Mouse (Mus musculus) gastrocnemius, postnatal 14 days (tissue): ENCODE data around the gene Spata21. TPM values are rescaled to one million over a fixed set of nuclear protein-coding genes. Genes with fewer than 3 reads are reported as not detected.

ENCODE experiments used
- DNase-seq: peaks from one replicate; pipeline ENCODE4 v3.0.0; 2021; ENCODE audit warnings: mixed read lengths
- intact Hi-C: fragments of 180-260 bp; cut with DNase I; formaldehyde crosslinking; loops from one replicate; pipeline ENCODE4 v1.15.1; 2025; ENCODE audit warnings: low total_unique reads
- long read RNA-seq, 2 experiments: library from polyadenylated mRNA; stranded (forward); transcript quantifications; one replicate each; pipeline ENCODE4 v2.0.0; 2021
- total RNA-seq, 2 experiments: library from RNA; stranded (reverse); gene quantifications; 2 replicates each; pipeline ENCODE4 v1.2.3; 2021

Spata21 gene
- total RNA-seq: not detected
- long read RNA-seq, experiment 1: 0 reads
- long read RNA-seq, experiment 2: 0 reads

GRCm38 (mm10) chr4:141088033-141088432 lies at the start of gene Spata21:
Spata21 (plus strand) TSS chr4:141088333.
- intact Hi-C loops: no loop called here
- no peak for DNase-seq

- intact Hi-C loops: no loop called here
- DNase-seq: no peak
These were observed 47.0 kb upstream of the Spata21 start for GRCm38 (mm10) chr4:141041117-141041516.

GRCm38 (mm10) chr4:141044816-141045215 lies 43.3 kb upstream of the Spata21 start:
- DNase-seq: peak; percentile 47
- intact Hi-C loops: no loop called here

GRCm38 (mm10) chr4:141048810-141049475 lies 39.2 kb upstream of the Spata21 start:
- intact Hi-C loops: no loop called here
- DNase-seq: no peak

- no peak for DNase-seq
- intact Hi-C loops: no loop called here
These were observed 38.7 kb upstream of the Spata21 start for GRCm38 (mm10) chr4:141049476-141049835.

GRCm38 (mm10) chr4:141052442-141052841 lies 35.7 kb upstream of the Spata21 start:
- intact Hi-C loops: no loop called here
- DNase-seq: no peak

GRCm38 (mm10) chr4:141053138-141053537 lies 35.0 kb upstream of the Spata21 start:
- intact Hi-C loops: no loop called here
- DNase-seq: no peak

- no peak for DNase-seq
- intact Hi-C loops: no loop called here
These were observed 34.5 kb upstream of the Spata21 start for GRCm38 (mm10) chr4:141053568-141054161.

- intact Hi-C loops: no loop called here
- DNase-seq: no peak
These were observed 31.2 kb upstream of the Spata21 start for GRCm38 (mm10) chr4:141056970-141057369.

GRCm38 (mm10) chr4:141058835-141059234 lies 29.3 kb upstream of the Spata21 start:
- intact Hi-C loops: no loop called here

GRCm38 (mm10) chr4:141059616-141060425 lies 28.3 kb upstream of the Spata21 start:
- intact Hi-C loops: no loop called here
- no peak for DNase-seq

More at GRCm38 (mm10) chr4:141058835-141059234, 29.3 kb upstream of the Spata21 start:
- DNase-seq: no peak

GRCm38 (mm10) chr4:141060426-141061301 lies 27.5 kb upstream of the Spata21 start, which contains the start of gene Crocc:
Crocc (minus strand) TSS chr4:141060550.
- intact Hi-C loops: no loop called here
- peak; percentile 100 for DNase-seq

- intact Hi-C loops: no loop called here
- no peak for DNase-seq
These were observed 24.0 kb upstream of the Spata21 start for GRCm38 (mm10) chr4:141064104-141064659.

GRCm38 (mm10) chr4:141065123-141065522 lies 23.0 kb upstream of the Spata21 start:
- peak; percentile 79 for DNase-seq
- intact Hi-C loops: no loop called here

- DNase-seq: peak; percentile 53
- intact Hi-C loops: no loop called here
These were observed 21.2 kb upstream of the Spata21 start for GRCm38 (mm10) chr4:141066709-141067515.

GRCm38 (mm10) chr4:141067516-141068046 lies 20.6 kb upstream of the Spata21 start:
- intact Hi-C loops: no loop called here
- DNase-seq: no peak

GRCm38 (mm10) chr4:141068655-141069054 lies 19.5 kb upstream of the Spata21 start:
- no peak for DNase-seq
- intact Hi-C loops: no loop called here

GRCm38 (mm10) chr4:141069731-141070130 lies 18.4 kb upstream of the Spata21 start:
- DNase-seq: peak; percentile 47
- intact Hi-C loops: no loop called here
